Mouse (Mus musculus): Measurements from ENCODE around the gene Tomm20.

GRCm38 (mm10) chr8:126887639-126888006 is 58.0 kb downstream of the Tomm20 start:
- no peak for TF ChIP-seq CTCF (IDR thresholded peaks at IDR 0.05; ENCODE audit: borderline replicate concordance, control insufficient read depth, extremely low read depth, insufficient read depth, low read length, poor library complexity)
- TF ChIP-seq POLR2A (IDR thresholded peaks at IDR 0.05; ENCODE audit: control insufficient read depth, extremely low read depth, insufficient read depth, low read length, poor library complexity): no peak
